Mouse (Mus musculus) embryo, embryonic 10.5 days (tissue): ENCODE results near the gene Vkorc1l1.
A peak's percentile ranks its signal among the peaks of the same experiment; 100 is the strongest.

Experiments used
- DNase-seq: peaks from one replicate; pipeline ENCODE4 v3.0.0-alpha.2; 2015; ENCODE audit warnings: low spot score

Vkorc1l1 gene

GRCm38 (mm10) chr5:130001356-130001987 lies 59.7 kb downstream of the Vkorc1l1 start:
- DNase-seq = no peak

GRCm38 (mm10) chr5:130002301-130003146 lies 60.8 kb downstream of the Vkorc1l1 start, which contains the start of gene Gusb:
Gene Gusb, minus strand, starts transcription at chr5:130003049.
- DNase-seq = peak; percentile 91

- DNase-seq = peak; percentile 63
These were observed 61.5 kb downstream of the Vkorc1l1 start for GRCm38 (mm10) chr5:130003229-130003628.

DNA sequence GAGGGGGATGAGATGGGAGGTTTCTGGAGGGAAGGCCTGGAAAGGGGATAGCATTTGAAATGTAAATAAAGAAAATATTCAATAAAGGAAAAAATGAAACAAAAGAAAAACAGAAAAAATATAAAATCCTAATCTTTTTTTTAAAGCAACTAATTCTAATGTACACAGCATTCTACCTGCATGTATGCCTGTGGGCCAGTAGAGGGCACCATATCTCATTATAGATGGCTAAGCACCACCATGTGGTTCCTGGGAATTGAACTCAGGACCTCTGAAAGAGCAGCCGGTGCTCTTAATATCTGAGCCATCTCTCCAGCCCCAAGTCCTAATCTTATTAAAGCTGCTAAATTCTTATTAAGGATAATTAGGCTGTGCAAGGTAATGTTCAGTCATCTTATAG lies 65.6 kb downstream of the Vkorc1l1 start:
- no peak for DNase-seq

DNA sequence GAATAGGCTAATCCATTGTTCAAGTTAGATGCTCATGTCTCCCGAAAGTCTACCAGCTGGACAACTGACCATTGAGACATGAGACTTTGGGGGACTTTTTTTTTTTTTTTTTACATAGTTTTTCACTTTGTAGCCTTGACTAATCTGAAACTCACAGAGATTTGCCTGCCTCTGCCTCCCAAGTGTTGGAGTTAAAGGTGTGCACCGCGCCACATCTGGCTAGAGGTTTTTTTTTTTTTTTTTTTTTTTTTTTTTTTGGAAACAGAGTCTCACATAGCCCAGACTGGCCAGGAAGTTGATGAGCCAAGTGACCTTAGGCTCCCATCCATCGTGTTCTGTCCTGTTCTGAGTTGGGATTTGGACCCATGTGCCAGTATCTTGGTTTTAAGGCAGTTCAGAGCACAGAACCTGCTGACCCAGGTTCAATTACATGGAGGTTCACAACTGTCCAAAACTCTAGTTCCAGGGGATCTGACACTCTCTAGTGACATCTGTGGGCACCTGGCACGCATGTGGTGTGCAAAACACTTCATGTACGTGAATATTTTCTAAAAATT lies 66.3 kb downstream of the Vkorc1l1 start:
- no peak for DNase-seq

DNA sequence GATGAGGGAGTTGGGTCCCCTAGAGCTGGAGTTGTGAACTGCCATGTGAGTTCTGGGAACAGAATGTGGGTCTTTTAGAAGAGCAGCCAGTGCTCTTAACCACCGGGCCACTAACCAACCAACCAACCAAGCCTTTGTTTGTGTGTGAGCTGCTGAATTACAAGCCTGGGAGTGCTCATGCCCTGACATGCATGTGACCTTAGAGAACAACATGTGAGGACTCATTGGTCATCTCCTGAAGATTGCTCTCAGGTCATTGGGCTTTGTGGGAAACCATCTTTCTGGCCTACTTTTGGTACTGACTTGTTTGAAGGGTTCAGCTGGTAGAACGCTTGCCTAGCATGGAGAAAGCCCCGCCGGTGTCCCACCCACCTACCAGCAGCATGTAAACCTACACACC lies 68.0 kb downstream of the Vkorc1l1 start:
- no peak for DNase-seq

DNA sequence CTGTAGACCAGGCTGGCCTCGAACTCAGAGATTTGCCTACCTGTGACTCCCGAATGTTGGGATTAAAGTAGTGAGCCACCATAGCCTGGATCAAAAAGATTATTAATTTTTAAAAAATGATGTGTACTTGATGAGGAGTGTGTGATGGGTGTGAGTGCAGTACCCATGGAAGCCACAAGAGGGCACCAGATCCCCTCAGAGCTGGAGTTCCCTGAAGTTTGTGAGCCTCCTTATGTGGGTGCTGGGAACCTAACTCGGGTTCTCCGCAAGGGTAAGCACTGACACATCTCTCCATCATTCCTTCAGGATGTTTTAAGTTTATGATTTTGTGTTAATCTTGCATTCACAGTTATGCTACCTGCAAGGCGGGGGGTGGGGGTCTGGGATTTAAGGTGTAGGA lies 69.2 kb downstream of the Vkorc1l1 start:
- no peak for DNase-seq

- no peak for DNase-seq
These were observed 73.3 kb downstream of the Vkorc1l1 start for GRCm38 (mm10) chr5:130015104-130015503.

- DNase-seq = no peak
These were observed 77.7 kb downstream of the Vkorc1l1 start for GRCm38 (mm10) chr5:130019461-130019860.

DNA sequence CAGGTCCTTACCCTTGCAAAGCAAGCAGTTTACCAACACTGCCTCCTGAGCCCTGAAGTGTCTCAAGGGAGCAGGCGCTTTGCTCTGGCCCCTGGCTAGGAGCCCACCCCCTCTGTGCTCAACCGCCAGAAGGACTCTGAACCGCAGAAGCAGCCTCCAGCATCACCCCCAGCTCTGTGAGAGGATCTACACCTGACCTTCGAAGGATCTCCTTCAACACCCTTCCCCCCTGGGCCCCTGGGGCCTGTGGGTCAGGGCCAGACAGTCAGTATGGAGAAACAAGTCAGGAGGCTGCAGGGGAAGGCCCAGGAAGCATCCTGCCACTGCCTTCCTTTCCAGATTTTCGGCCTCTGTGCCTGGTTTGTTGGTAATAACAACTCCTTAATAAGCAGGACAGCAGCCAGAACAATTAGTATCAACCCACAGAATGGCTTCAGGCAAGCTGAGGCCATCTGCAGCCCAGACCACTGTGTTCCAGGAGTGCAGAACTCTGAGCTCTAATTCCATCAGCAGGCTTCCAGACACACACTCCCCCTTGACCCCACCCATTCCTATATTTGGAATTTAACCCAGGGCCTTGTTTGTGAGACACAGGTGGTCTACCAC lies 79.7 kb downstream of the Vkorc1l1 start:
- no peak for DNase-seq

DNA sequence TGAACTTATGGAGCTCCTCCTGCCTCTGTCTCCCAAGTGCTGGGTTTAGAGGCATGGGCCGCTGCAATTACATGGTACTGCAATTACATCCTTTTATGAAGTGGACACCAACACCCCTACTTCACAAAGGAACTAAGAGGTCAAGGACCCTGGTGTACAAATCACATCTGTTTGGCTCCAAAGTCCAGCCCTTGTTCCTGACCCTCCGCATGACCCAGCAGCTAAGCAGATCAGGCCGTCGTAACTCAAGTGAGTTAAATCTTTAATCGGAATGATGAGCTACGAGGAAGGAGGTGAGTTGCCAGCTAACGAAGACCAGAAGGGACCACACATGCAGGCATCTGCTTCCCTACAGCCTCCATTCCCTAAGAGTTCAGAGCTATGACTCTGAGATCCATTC lies 80.6 kb downstream of the Vkorc1l1 start:
- no peak for DNase-seq

GRCm38 (mm10) chr5:130023067-130023766 lies 81.4 kb downstream of the Vkorc1l1 start:
- DNase-seq = no peak

GRCm38 (mm10) chr5:130023767-130024539 lies 82.2 kb downstream of the Vkorc1l1 start:
- peak; percentile 95 for DNase-seq

- no peak for DNase-seq
These were observed 85.4 kb downstream of the Vkorc1l1 start for GRCm38 (mm10) chr5:130027134-130027533.

DNA sequence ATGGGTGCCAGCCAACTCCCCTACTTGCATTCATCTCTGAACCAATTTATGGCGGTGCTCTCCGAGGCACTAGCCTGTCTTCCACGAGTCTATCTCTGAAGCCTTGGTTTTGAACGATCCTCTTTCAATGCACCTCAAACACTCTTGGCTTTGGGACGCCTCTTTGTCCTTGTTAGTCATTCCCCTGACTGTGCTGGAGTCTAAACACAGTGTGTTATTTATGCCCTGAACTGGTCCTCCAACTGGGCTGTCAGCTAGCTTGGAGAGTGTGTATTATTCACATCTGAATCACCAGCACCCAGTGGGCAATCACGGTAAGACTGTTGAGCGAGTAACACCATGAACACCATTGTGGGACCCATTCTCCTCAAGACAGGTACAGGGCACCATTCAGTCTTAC lies 85.9 kb downstream of the Vkorc1l1 start:
- no peak for DNase-seq

- peak; percentile 86 for DNase-seq
These were observed 87.5 kb downstream of the Vkorc1l1 start, which contains the start of the genes Asl and Crcp for GRCm38 (mm10) chr5:130029142-130029897. Gene Asl, minus strand, starts transcription at chr5:130029247. Gene Crcp, plus strand, starts transcription at chr5:130029290.

DNA sequence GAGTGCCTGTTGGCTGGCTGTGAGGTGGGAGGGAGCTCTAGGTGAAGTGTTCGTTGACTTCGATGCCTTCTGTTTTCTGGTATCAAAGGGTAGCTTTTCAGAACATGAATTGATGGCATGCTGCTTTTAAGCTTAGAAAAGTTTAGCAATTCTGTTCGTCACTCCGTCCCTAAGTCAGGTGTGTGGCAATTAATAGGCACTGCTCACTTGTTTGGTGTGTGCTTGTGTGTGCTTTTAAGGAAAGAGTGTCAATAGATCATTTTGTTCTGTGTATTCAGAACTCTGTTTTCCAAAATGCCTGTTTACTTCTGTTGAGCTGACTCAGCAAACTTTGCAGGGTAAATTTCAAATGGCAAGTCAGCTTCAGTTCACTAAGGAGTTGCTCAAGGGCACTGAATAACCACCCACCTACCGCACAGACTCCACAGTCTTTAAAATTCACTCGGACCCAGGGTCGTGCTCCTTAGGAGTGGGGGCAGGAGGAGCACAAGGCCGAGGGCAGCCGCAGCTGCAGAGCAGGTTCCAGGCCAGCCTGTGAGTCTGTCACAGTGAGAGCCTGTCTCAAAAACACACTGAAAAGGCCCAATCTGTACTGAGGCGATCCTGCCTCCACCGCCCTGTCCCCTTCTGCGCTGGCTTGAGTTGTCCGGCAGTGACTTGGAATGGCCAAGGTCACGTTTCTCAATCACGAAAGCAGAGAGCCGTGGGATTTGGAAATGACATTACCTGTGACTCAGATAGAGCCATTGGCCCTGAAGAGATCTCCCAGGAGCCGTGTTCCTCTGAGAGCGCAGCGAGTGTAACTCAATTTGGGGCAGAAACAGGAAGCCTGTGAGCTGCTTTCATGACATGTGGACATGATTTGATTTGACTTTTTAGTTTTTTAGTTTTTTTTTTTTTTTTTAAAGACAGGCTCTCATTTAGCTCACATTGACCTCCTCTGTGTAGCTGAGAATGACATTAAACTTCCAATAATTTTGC lies 89.9 kb downstream of the Vkorc1l1 start:
- no peak for DNase-seq

- no peak for DNase-seq
These were observed 92.1 kb downstream of the Vkorc1l1 start for GRCm38 (mm10) chr5:130033869-130034268.
